9 mouse cellular contexts compared by ENCODE assay signal in genomic region chr2:75137133-75137982, GRCm38 (mm10).
DNase-seq lines count a peak whose midpoint lies in the region; ATAC-seq and TF ChIP-seq lines count a peak whose summit lies in the region.
"Had no signal": no experiment of that assay in that cellular context is flagged by ENCODE, and none has a peak within 500 bp of the region (broad histone marks: within the 10 kb centered on the region; RNA-seq: fewer than 3 reads in every experiment).

No protein-coding gene starts in this region.

- DNase-seq in adrenal gland, postnatal 10 days: peak; percentile 22
- no peak for DNase-seq in adrenal gland, adult 8-10 months
- DNase-seq in CH12.LX (ENCODE audit: extremely low read depth): no peak
- DNase-seq in kidney, adult 11 months: peak; percentile 52
- DNase-seq in ovary, adult 18-20 months (ENCODE audit: low spot score): no peak
- DNase-seq in left cerebral cortex, postnatal 14 days (ENCODE audit: low spot score in 2 of 2): no peak

- TF ChIP-seq POLR2A in CH12.LX (IDR thresholded peaks at IDR 0.05; ENCODE audit: low read depth, low read length): no peak

- no peak overlapping the region for H3K9ac ChIP-seq in CH12.LX (ENCODE audit: insufficient read depth, low read depth)
- 0 out of 2 replicates have a peak overlapping the region, but pooled peaks have one; percentile 29 for H3K9ac ChIP-seq in forebrain, embryonic 12.5 days
- 0 out of 2 replicates have a peak overlapping the region, but pooled peaks have one; percentile 31 for H3K9ac ChIP-seq in midbrain, embryonic 12.5 days (replicated peaks)

- 1% methylated on average over 40 of the region's 42 CpGs for WGBS in forebrain, embryonic 12.5 days
- 1% methylated on average over 42 of the region's 42 CpGs for WGBS in midbrain, embryonic 12.5 days

- H3K36me3 ChIP-seq in CH12.LX (replicated peaks in 1 of 2; ENCODE audit: control insufficient read depth in 1 of 2, insufficient read depth in 1 of 2, low read length in 1 of 2): no peaks in the 10 kb centered on the region
- no peaks in the 10 kb centered on the region for H3K36me3 ChIP-seq in forebrain, embryonic 12.5 days (replicated peaks)
- no peaks in the 10 kb centered on the region for H3K36me3 ChIP-seq in midbrain, embryonic 12.5 days

- peak overlapping the region; percentile 47 for H3K4me2 ChIP-seq in CH12.LX (ENCODE audit: insufficient read depth, low read depth, poor library complexity, severe bottlenecking)
- peak overlapping the region; percentile 66 for H3K4me2 ChIP-seq in forebrain, embryonic 12.5 days
- H3K4me2 ChIP-seq in midbrain, embryonic 12.5 days (replicated peaks): peak overlapping the region; percentile 69

- no peak for TF ChIP-seq CTCF in CH12.LX (conservative IDR thresholded peaks at IDR 0.05 in 1 of 2, IDR thresholded peaks at IDR 0.05 in 1 of 2; ENCODE audit: low read depth in 2 of 2, low read length in 2 of 2)

- no peak overlapping the region for H3K27ac ChIP-seq in CH12.LX (ENCODE audit: insufficient read depth, low read depth)
- no peak overlapping the region for H3K27ac ChIP-seq in forebrain, embryonic 12.5 days
- no peak overlapping the region for H3K27ac ChIP-seq in midbrain, embryonic 12.5 days (replicated peaks)

- no peaks in the 10 kb centered on the region for H3K27me3 ChIP-seq in CH12.LX (replicated peaks)
- H3K27me3 ChIP-seq in forebrain, embryonic 12.5 days: peaks cover 68% of the 10 kb centered on the region
- H3K27me3 ChIP-seq in midbrain, embryonic 12.5 days: peaks cover 77% of the 10 kb centered on the region

- H3K4me3 ChIP-seq in CH12.LX (replicated peaks in 1 of 3; ENCODE audit: low read depth in 2 of 3, low read length in 2 of 3, poor library complexity in 1 of 3): no peak overlapping the region
- peak overlapping the region; percentile 35 for H3K4me3 ChIP-seq in forebrain, embryonic 12.5 days (replicated peaks)
- peak overlapping the region; percentile 39 for H3K4me3 ChIP-seq in midbrain, embryonic 12.5 days
- H3K4me3 ChIP-seq: erythroblast, embryonic 14.5 days had no signal

- intact Hi-C loops in left cerebral cortex, postnatal 14 days (cut with DNase I): loop anchor here (1.0 to 10.0 kb wide), 4 partner anchors 170 to 447 kb away; partner anchors contain the start of gene Hoxd8

- in situ Hi-C loops in CH12.LX (cut with MboI; ENCODE audit: low pct_ligation_motif_present, low pct_unique_long_range_greater_than_20kb, low sequenced_read_pairs): no loop called here

- dilution Hi-C loops in CH12.LX (cut with MboI; ENCODE audit: extremely low pct_ligation_motif_present, extremely low pct_unique_long_range_greater_than_20kb, low sequenced_read_pairs): no loop called here

- no peaks in the 10 kb centered on the region for H3K4me1 ChIP-seq in CH12.LX (ENCODE audit: control insufficient read depth in 1 of 2, insufficient read depth in 2 of 2)
- peaks cover 11% of the 10 kb centered on the region for H3K4me1 ChIP-seq in forebrain, embryonic 12.5 days
- peaks cover 12% of the 10 kb centered on the region; the same call in 1 of the 2 replicates for H3K4me1 ChIP-seq in midbrain, embryonic 12.5 days

- no peak for TF ChIP-seq EP300 in CH12.LX (IDR thresholded peaks at IDR 0.05; ENCODE audit: low read length)

- ATAC-seq in forebrain, embryonic 12.5 days (ENCODE audit: low FRiP score): peak; percentile 49
- peak; percentile 66 for ATAC-seq in midbrain, embryonic 12.5 days (ENCODE audit: low FRiP score, low read depth)

- TF ChIP-seq RAD21 in CH12.LX (IDR thresholded peaks at IDR 0.05; ENCODE audit: low read depth, low read length): no peak

- no peaks in the 10 kb centered on the region for H3K79me2 ChIP-seq in CH12.LX (replicated peaks; ENCODE audit: control insufficient read depth, extremely low read depth, insufficient read depth, poor library complexity, severe bottlenecking)

- H3K9me3 ChIP-seq in CH12.LX (replicated peaks; ENCODE audit: low read length): no peaks in the 10 kb centered on the region
- H3K9me3 ChIP-seq in forebrain, embryonic 12.5 days: no peaks in the 10 kb centered on the region
- no peaks in the 10 kb centered on the region for H3K9me3 ChIP-seq in midbrain, embryonic 12.5 days

TF ChIP-seq in CH12.LX, 34 proteins besides CTCF, POLR2A, EP300 and RAD21:
- TF ChIP-seq NELFE (IDR thresholded peaks at IDR 0.05; ENCODE audit: low read depth, low read length): no peak
- no peak for TF ChIP-seq CHD1 (IDR thresholded peaks at IDR 0.05; ENCODE audit: low read depth, low read length)
- TF ChIP-seq BHLHE40 (IDR thresholded peaks at IDR 0.05; ENCODE audit: low read depth, low read length): no peak
- TF ChIP-seq SMC3 (IDR thresholded peaks at IDR 0.05; ENCODE audit: low read depth, low read length): no peak
- TF ChIP-seq UBTF (IDR thresholded peaks at IDR 0.05; ENCODE audit: low read depth, low read length): no peak
- TF ChIP-seq HCFC1 (IDR thresholded peaks at IDR 0.05; ENCODE audit: low read depth, low read length): no peak

Comparison
In these comparisons a context has a peak if more than half of its experiments do, and no peak if none do; other contexts are left out.
1. DNase-seq: peak in adrenal gland, postnatal 10 days (single experiment) and kidney, adult 11 months (single experiment); none in adrenal gland, adult 8-10 months (single experiment), CH12.LX (single experiment), ovary, adult 18-20 months (single experiment) and left cerebral cortex, postnatal 14 days (0 of 2).
2. H3K4me3 ChIP-seq: peak in forebrain, embryonic 12.5 days (single experiment) and midbrain, embryonic 12.5 days (single experiment); none in CH12.LX (0 of 3).
3. Peak in every context shown above with its lines, with median percentiles within 50 percentile points of each other: H3K4me2 ChIP-seq.